Mouse (Mus musculus) liver, embryonic 15.5 days (tissue): ENCODE data around the gene Gnl1. TPM values are rescaled to one million over a fixed set of nuclear protein-coding genes. Genes with fewer than 3 reads are reported as not detected.

Source experiments
- ATAC-seq: fragments of 200-750 bp; cut with Nextera tagmentation; 2 replicates; pipeline ENCODE4 v1.8.0; 2017; ENCODE audit warnings: moderate number of reproducible peaks, mild to moderate bottlenecking, moderate library complexity; ENCODE audit not compliant: insufficient read depth
- H3K27ac ChIP-seq: fragments of 300-500 bp; sonication (generic); replicated peaks from 2 replicates; pipeline ENCODE4 v1.5.1; 2015; ENCODE audit warnings: mild to moderate bottlenecking, inconsistent platforms
- H3K27me3 ChIP-seq: fragments of 300-500 bp; sonication (generic); 2 replicates; pipeline ENCODE4 v1.6.1; 2015; ENCODE audit warnings: mild to moderate bottlenecking, inconsistent platforms
- H3K36me3 ChIP-seq: fragments of 300-500 bp; sonication (generic); replicated peaks from 2 replicates; pipeline ENCODE4 v1.6.1; 2015; ENCODE audit warnings: moderate library complexity, mild to moderate bottlenecking, inconsistent platforms
- H3K4me1 ChIP-seq: fragments of 300-500 bp; sonication (generic); replicated peaks from 2 replicates; pipeline ENCODE4 v1.6.1; 2015; ENCODE audit warnings: inconsistent platforms
- H3K4me2 ChIP-seq: fragments of 300-500 bp; sonication (generic); 2 replicates; pipeline ENCODE4 v1.6.1; 2015; ENCODE audit warnings: moderate library complexity, mild to moderate bottlenecking, inconsistent platforms
- H3K4me3 ChIP-seq: fragments of 300-500 bp; sonication (generic); replicated peaks from 2 replicates; pipeline ENCODE4 v1.5.1; 2015; ENCODE audit warnings: mild to moderate bottlenecking, inconsistent platforms
- H3K9ac ChIP-seq: fragments of 300-500 bp; sonication (generic); 2 replicates; pipeline ENCODE4 v1.6.1; 2015; ENCODE audit warnings: moderate library complexity, mild to moderate bottlenecking, inconsistent platforms
- H3K9me3 ChIP-seq: fragments of 300-500 bp; sonication (generic); replicated peaks from 2 replicates; pipeline ENCODE4 v1.6.1; 2016; ENCODE audit warnings: inconsistent platforms
- whole genome bisulfite sequencing: fragments of 180-500 bp; shearing (Covaris S2); methylation state at CpG from one replicate; pipeline ENCODE4 v1.1.7; 2015; ENCODE audit warnings: mixed read lengths; ENCODE audit not compliant: insufficient replicate concordance; 5-methylcytosine and 5-hydroxymethylcytosine counted together
- polyA plus RNA-seq: library from polyadenylated mRNA; unstranded; fragments of >200 nt; fragmentation: Nextera tagmentation; extraction: Ambion mirVana; gene quantifications from 2 replicates; pipeline ENCODE4 v1.2.1, GENCODE M21; 2015

Gene Gnl1
- polyA plus RNA-seq, 1 experiment from 2014 or later: 9.3 TPM

- no peak overlapping the region for H3K4me2 ChIP-seq
- no peaks in the 10 kb centered on the region for H3K27me3 ChIP-seq
- no peaks in the 10 kb centered on the region for H3K9me3 ChIP-seq
- ATAC-seq: no peak
- H3K27ac ChIP-seq: 0 out of 2 replicates have a peak overlapping the region, but pooled peaks have one; percentile 14
- H3K4me3 ChIP-seq: no peak overlapping the region
- peaks cover 38% of the 10 kb centered on the region for H3K4me1 ChIP-seq
- peaks cover 38% of the 10 kb centered on the region for H3K36me3 ChIP-seq
- 80% methylated on average over 5 of the region's 5 CpGs for WGBS
- no peak overlapping the region for H3K9ac ChIP-seq
Observed at GRCm38 (mm10) chr17:36014977-36015376, 35.3 kb downstream of the Gnl1 start.

GRCm38 (mm10) chr17:36017046-36017445, 37.4 kb downstream of the Gnl1 start:
- ATAC-seq: no peak
- 76% methylated on average over 5 of the region's 5 CpGs for WGBS

DNA sequence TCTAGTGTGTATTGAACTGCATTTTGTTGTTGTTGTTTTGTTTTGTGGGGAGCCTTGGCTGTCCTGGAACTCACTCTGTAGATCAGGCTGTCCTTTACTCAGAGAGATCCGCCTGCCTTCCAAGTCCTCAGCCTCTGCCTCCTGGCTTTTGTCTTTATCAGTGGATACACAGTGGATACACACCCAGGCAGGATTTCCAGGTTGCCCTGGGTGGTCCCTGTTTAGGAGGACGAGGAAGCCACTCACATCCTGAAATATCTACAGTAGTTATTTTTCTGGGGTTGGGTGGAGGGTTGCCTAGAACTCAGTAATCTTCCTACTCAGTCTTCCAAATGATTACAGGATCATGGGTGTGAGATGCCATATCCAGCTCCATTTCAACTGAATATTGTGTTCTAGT, 39.3 kb downstream of the Gnl1 start:
- ATAC-seq: no peak
- WGBS: 25% methylated on average over 2 of the region's 2 CpGs
- Histone ChIP-seq H3K4me1 (peaks cover 73% of the 10 kb centered on the region), H3K4me2 (peak overlapping the region; percentile 74), H3K4me3 (peak overlapping the region; percentile 62), H3K9me3 (no peaks in the 10 kb centered on the region), H3K27ac (peak overlapping the region; percentile 94), H3K27me3 (no peaks in the 10 kb centered on the region), H3K9ac (peak overlapping the region; percentile 51), H3K36me3 (peaks cover 38% of the 10 kb centered on the region)

More at GRCm38 (mm10) chr17:36017046-36017445, 37.4 kb downstream of the Gnl1 start:
- Histone ChIP-seq H3K4me2 (no peak overlapping the region), H3K36me3 (peaks cover 38% of the 10 kb centered on the region), H3K27ac (peak overlapping the region; percentile 21; the same call in 1 of the 2 replicates), H3K9me3 (no peaks in the 10 kb centered on the region), H3K4me1 (peaks cover 55% of the 10 kb centered on the region), H3K27me3 (no peaks in the 10 kb centered on the region), H3K9ac (no peak overlapping the region), H3K4me3 (no peak overlapping the region)

GRCm38 (mm10) chr17:36019519-36019918, 39.9 kb downstream of the Gnl1 start:
- H3K4me3 ChIP-seq: peak overlapping the region; percentile 62
- H3K36me3 ChIP-seq: peaks cover 32% of the 10 kb centered on the region
- peak overlapping the region; percentile 94 for H3K27ac ChIP-seq
- H3K9ac ChIP-seq: peak overlapping the region; percentile 61
- H3K4me1 ChIP-seq: peaks cover 79% of the 10 kb centered on the region
- ATAC-seq: no peak
- H3K27me3 ChIP-seq: no peaks in the 10 kb centered on the region
- 60% methylated on average over 3 of the region's 3 CpGs for WGBS
- peak overlapping the region; percentile 74 for H3K4me2 ChIP-seq
- H3K9me3 ChIP-seq: no peaks in the 10 kb centered on the region

DNA sequence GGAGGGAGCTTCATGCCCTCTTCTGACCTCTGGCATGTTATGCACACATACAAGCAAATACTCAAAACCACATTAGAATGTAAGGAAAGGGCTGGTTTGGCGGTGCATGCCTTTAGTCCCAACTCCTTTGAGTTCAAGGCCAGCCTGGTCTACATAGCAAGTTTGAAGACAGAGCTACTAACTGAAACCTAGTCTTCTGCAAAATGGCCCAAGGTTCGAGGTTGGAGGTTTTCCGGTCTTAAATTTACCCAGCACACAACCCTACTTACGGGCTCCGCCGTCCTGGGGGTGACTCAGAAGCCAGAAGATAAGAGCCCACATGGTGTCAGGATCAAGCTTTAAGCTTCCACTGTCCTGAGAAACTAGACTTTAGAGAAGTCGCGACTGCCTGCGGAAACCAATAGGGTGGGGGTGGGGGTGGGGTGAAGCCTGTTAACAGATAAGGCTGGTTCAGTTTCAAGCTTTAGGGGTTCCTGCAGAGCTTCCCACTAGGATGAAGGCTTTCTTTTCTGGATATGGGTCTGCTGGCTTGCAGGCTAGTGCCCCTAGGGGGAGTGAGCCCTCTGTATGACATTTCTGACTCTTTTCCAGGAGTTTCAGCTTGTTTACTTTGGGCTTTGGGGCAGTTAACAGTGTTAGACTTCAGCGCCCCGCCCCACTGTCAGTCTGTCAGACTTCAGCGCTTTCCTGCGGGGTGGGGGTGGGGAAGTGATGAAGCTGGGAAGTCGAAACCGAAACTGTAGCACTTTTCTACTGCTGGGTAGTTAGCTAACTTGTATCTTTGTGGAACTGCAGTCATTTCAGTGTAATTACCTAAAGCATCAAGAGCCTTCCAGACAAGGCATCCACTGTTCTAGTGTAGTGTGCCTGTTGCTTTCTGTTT, 40.8 kb downstream of the Gnl1 start, which contains the start of gene H2-T24:
Gene H2-T24, minus strand, starts transcription at position 370 of the 883 bp plus-strand sequence.
- H3K27ac ChIP-seq: peak within 1 kb of the TSS; percentile 94
- peaks cover 23% of the 10 kb centered on the region for H3K36me3 ChIP-seq
- H3K4me1 ChIP-seq: peaks cover 88% of the 10 kb centered on the region
- peak; percentile 87 for ATAC-seq
- no peaks in the 10 kb centered on the region for H3K27me3 ChIP-seq
- H3K4me2 ChIP-seq: peak within 1 kb of the TSS; percentile 74
- H3K9ac ChIP-seq: peak within 1 kb of the TSS; percentile 61
- H3K4me3 ChIP-seq: peak within 1 kb of the TSS; percentile 62
- 8% methylated on average over 15 of the region's 15 CpGs for WGBS
- no peaks in the 10 kb centered on the region for H3K9me3 ChIP-seq

DNA sequence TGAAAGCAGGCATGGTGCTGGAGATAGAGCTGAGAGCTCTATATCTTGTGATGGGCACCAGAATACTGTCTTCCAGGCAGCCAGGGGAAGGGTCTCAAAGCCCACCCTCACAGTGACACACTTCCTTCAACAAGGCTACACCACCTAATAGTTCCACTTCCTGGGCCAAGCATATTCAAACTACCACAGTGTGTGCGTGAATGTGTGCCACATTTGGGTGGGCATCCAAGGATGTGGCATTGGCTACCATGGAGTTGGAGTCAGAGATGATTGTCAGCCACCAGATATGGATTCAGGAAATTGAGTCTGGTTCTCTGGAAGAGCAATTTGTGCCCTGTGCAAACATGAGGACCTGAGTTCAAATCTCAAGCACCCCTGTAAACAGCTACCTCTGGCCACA, 41.7 kb downstream of the Gnl1 start:
- 82% methylated on average over 1 of the region's 1 CpGs for WGBS
- Histone ChIP-seq H3K4me3 (peak overlapping the region; percentile 62), H3K4me2 (peak overlapping the region; percentile 74), H3K27me3 (no peaks in the 10 kb centered on the region), H3K9me3 (no peaks in the 10 kb centered on the region), H3K4me1 (peaks cover 85% of the 10 kb centered on the region), H3K27ac (peak overlapping the region; percentile 94), H3K9ac (0 out of 2 replicates have a peak overlapping the region, but pooled peaks have one; percentile 28), H3K36me3 (peaks cover 15% of the 10 kb centered on the region)
- no peak for ATAC-seq

GRCm38 (mm10) chr17:36022098-36022497, 42.4 kb downstream of the Gnl1 start:
- no peaks in the 10 kb centered on the region for H3K9me3 ChIP-seq
- no peak overlapping the region for H3K4me3 ChIP-seq
- WGBS: 86% methylated on average over 9 of the region's 9 CpGs
- peaks cover 80% of the 10 kb centered on the region for H3K4me1 ChIP-seq
- ATAC-seq: no peak
- no peak overlapping the region for H3K4me2 ChIP-seq
- H3K27me3 ChIP-seq: no peaks in the 10 kb centered on the region
- H3K9ac ChIP-seq: no peak overlapping the region
- no peak overlapping the region for H3K27ac ChIP-seq
- peaks cover 7% of the 10 kb centered on the region for H3K36me3 ChIP-seq

DNA sequence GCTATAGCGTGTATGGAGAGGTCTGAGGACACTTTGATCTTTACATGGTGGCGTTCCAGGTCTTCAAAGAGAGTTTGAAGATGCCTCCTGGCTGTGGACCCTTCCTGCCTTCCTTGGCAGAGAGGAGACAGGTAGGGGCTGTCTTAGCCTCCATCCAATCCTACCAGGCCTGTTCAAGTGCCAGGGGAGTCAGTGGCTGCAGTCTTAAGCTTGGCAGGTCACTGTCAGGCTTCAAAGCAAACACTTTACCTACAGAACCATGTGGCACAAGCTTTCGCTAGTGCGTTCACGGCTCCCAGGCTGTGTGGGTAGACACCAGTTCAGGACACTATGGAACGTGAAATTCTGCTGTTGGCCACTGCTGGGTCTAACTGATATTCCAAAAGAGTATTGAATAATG, 43.3 kb downstream of the Gnl1 start:
- WGBS: 86% methylated on average over 6 of the region's 6 CpGs
- no peak overlapping the region for H3K4me2 ChIP-seq
- 0 out of 2 replicates have a peak overlapping the region, but pooled peaks have one; percentile 41 for H3K27ac ChIP-seq
- H3K27me3 ChIP-seq: no peaks in the 10 kb centered on the region
- no peak overlapping the region for H3K9ac ChIP-seq
- H3K36me3 ChIP-seq: no peaks in the 10 kb centered on the region
- no peak overlapping the region for H3K4me3 ChIP-seq
- H3K4me1 ChIP-seq: peaks cover 73% of the 10 kb centered on the region
- ATAC-seq: no peak
- H3K9me3 ChIP-seq: no peaks in the 10 kb centered on the region

GRCm38 (mm10) chr17:36023710-36024654, 44.3 kb downstream of the Gnl1 start:
- H3K9ac ChIP-seq: no peak overlapping the region
- no peaks in the 10 kb centered on the region for H3K36me3 ChIP-seq
- no peaks in the 10 kb centered on the region for H3K9me3 ChIP-seq
- WGBS: 51% methylated on average over 9 of the region's 9 CpGs
- H3K27ac ChIP-seq: peak overlapping the region; percentile 56
- H3K4me1 ChIP-seq: peaks cover 66% of the 10 kb centered on the region
- peak overlapping the region; percentile 48 for H3K4me2 ChIP-seq
- no peak for ATAC-seq
- no peaks in the 10 kb centered on the region for H3K27me3 ChIP-seq
- H3K4me3 ChIP-seq: peak overlapping the region; percentile 4; the same call in 1 of the 2 replicates

DNA sequence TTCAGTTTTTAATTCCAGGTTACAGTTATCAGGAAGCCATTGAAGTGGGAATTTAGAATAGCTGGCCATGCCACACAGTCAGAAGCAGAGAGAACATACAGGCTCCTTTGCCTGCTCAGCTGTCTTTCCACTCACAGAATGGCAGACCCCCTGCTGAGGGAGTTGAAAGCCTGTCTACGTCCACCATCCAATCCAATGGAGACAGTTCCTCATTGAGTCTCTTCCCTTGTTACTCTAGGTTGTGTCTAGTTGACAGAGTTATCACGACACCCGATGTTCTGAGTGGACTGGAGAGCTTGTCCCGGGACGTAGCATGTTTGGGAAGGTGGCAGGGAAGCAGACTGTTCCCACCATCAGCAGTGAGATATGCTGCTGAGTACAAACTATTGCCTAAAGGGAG, 45.5 kb downstream of the Gnl1 start:
- Histone ChIP-seq H3K27me3 (no peaks in the 10 kb centered on the region), H3K27ac (no peak overlapping the region), H3K36me3 (no peaks in the 10 kb centered on the region), H3K4me1 (peaks cover 64% of the 10 kb centered on the region), H3K4me2 (no peak overlapping the region), H3K9ac (no peak overlapping the region), H3K9me3 (no peaks in the 10 kb centered on the region), H3K4me3 (no peak overlapping the region)
- 64% methylated on average over 5 of the region's 5 CpGs for WGBS
- no peak for ATAC-seq
